Mouse (Mus musculus): ENCODE results near the gene Clcf1. TPM values are rescaled to one million over a fixed set of nuclear protein-coding genes. Genes with fewer than 3 reads are reported as not detected.

The Clcf1 gene
- total RNA-seq, 2 experiments from 2014 or later, result 7.9 to 11.1 TPM

GRCm38 (mm10) chr19:4192251-4192985, 21.6 kb upstream of the Clcf1 start:
- no peak for DNase-seq (ENCODE audit: low spot score in 2 of 2)

GRCm38 (mm10) chr19:4193129-4193528, 20.9 kb upstream of the Clcf1 start:
- no peak for DNase-seq (ENCODE audit: low spot score in 2 of 2)

- no peak for DNase-seq (ENCODE audit: low spot score in 2 of 2)
Observed at GRCm38 (mm10) chr19:4194021-4194724, 19.9 kb upstream of the Clcf1 start.

GRCm38 (mm10) chr19:4194776-4195650, 19.0 kb upstream of the Clcf1 start:
- no peak for DNase-seq (ENCODE audit: low spot score in 2 of 2)

GRCm38 (mm10) chr19:4196048-4196447, 18.0 kb upstream of the Clcf1 start:
- no peak for DNase-seq (ENCODE audit: low spot score in 2 of 2)

GRCm38 (mm10) chr19:4196548-4196947, 17.5 kb upstream of the Clcf1 start:
- no peak for DNase-seq (ENCODE audit: low spot score in 2 of 2)

- DNase-seq (ENCODE audit: low spot score in 2 of 2), result no peak
Observed at GRCm38 (mm10) chr19:4197180-4197579, 16.9 kb upstream of the Clcf1 start.

- peak; percentile 87 to 89 for DNase-seq (ENCODE audit: low spot score in 2 of 2)
Observed at GRCm38 (mm10) chr19:4201291-4201909, 12.6 kb upstream of the Clcf1 start, which contains the start of gene Rad9a. TSS of gene Rad9a (minus strand) at chr19:4201662.

GRCm38 (mm10) chr19:4202149-4202548, 11.9 kb upstream of the Clcf1 start:
- DNase-seq (ENCODE audit: low spot score in 2 of 2), result no peak

GRCm38 (mm10) chr19:4203148-4203547, 10.9 kb upstream of the Clcf1 start:
- DNase-seq (ENCODE audit: low spot score in 2 of 2), result no peak

- DNase-seq (ENCODE audit: low spot score in 2 of 2), result no peak
Observed at GRCm38 (mm10) chr19:4203604-4204326, 10.3 kb upstream of the Clcf1 start.

- DNase-seq (ENCODE audit: low spot score in 2 of 2), result no peak
Observed at GRCm38 (mm10) chr19:4204889-4205288, 9.1 kb upstream of the Clcf1 start.

GRCm38 (mm10) chr19:4206971-4207370, 7.1 kb upstream of the Clcf1 start:
- DNase-seq (ENCODE audit: low spot score in 2 of 2), result peak; percentile 69 to 71

GRCm38 (mm10) chr19:4208563-4208962, 5.5 kb upstream of the Clcf1 start:
- no peak for DNase-seq (ENCODE audit: low spot score in 2 of 2)

- no peak for DNase-seq (ENCODE audit: low spot score in 2 of 2)
Observed at GRCm38 (mm10) chr19:4211891-4212588, 2.0 kb upstream of the Clcf1 start.

GRCm38 (mm10) chr19:4213524-4213974, 489 bp upstream of the Clcf1 start:
- DNase-seq (ENCODE audit: low spot score in 2 of 2), result peak in 1 of 2 experiments; percentile 50

GRCm38 (mm10) chr19:4214771-4215450, 873 bp downstream of the Clcf1 start:
- peak in 1 of 2 experiments; percentile 49 for DNase-seq (ENCODE audit: low spot score in 2 of 2)

- DNase-seq (ENCODE audit: low spot score in 2 of 2), result no peak
Observed at GRCm38 (mm10) chr19:4215451-4215840, 1.4 kb downstream of the Clcf1 start.
